Mouse (Mus musculus) CH12.LX (cell line): ENCODE data around the gene Vegfb. TPM values are rescaled to one million over a fixed set of nuclear protein-coding genes. Genes with fewer than 3 reads are reported as not detected.

Experiments used
- DNase-seq: peaks from one replicate; pipeline ENCODE4 v3.0.0-alpha.2; 2013; ENCODE audit errors: extremely low read depth
- H3K27ac ChIP-seq: 2 replicates; pipeline ENCODE4 v1.5.1; 2012; ENCODE audit warnings: low read depth, mild to moderate bottlenecking, control low read depth, moderate library complexity; ENCODE audit not compliant: insufficient read depth
- H3K27me3 ChIP-seq: replicated peaks from 2 replicates; pipeline ENCODE3; 2012; ENCODE audit warnings: inconsistent platforms
- H3K36me3 ChIP-seq, 2 experiments: replicated peaks in 1 of 2; 2 replicates each; pipeline versions ENCODE3 to v1.6.1; 2012; ENCODE audit warnings: inconsistent platforms in 1 of 2, low read length in 1 of 2, mild to moderate bottlenecking in 1 of 2, mixed read lengths in 1 of 2, moderate library complexity in 1 of 2; ENCODE audit not compliant: control insufficient read depth in 1 of 2, insufficient read depth in 1 of 2
- H3K4me1 ChIP-seq, 2 experiments: 2 replicates each; pipeline ENCODE4 v1.6.1; 2012; ENCODE audit warnings: inconsistent platforms in 1 of 2, moderate library complexity in 1 of 2; ENCODE audit not compliant: insufficient read depth in 2 of 2, control insufficient read depth in 1 of 2
- H3K4me2 ChIP-seq: 2 replicates; pipeline ENCODE4 v1.6.1; 2012; ENCODE audit warnings: low read depth, mild to moderate bottlenecking, control low read depth; ENCODE audit not compliant: poor library complexity, insufficient read depth, severe bottlenecking
- H3K4me3 ChIP-seq, 3 experiments: fragments of 150-350 bp in 1 of 3; sonication (generic) in 1 of 3; replicated peaks in 1 of 3; 2 replicates each; pipeline versions ENCODE3 to v1.5.1; 2011 to 2012; ENCODE audit warnings: low read depth in 2 of 3, low read length in 2 of 3, mild to moderate bottlenecking in 2 of 3, moderate library complexity in 2 of 3, control low read depth in 1 of 3, improper control_type of control experiment in 1 of 3, inconsistent platforms in 1 of 3, mixed read lengths in 1 of 3; ENCODE audit not compliant: poor library complexity in 1 of 3
- H3K79me2 ChIP-seq: replicated peaks from 2 replicates; pipeline ENCODE4 v1.6.1; 2012; ENCODE audit warnings: mild to moderate bottlenecking, moderate library complexity; ENCODE audit not compliant: control insufficient read depth, poor library complexity, insufficient read depth, severe bottlenecking; ENCODE audit errors: extremely low read depth
- H3K9ac ChIP-seq: 2 replicates; pipeline ENCODE4 v1.6.1; 2012; ENCODE audit warnings: low read depth, mild to moderate bottlenecking, control low read depth, moderate library complexity; ENCODE audit not compliant: insufficient read depth
- H3K9me3 ChIP-seq: replicated peaks from 2 replicates; pipeline ENCODE3; 2012; ENCODE audit warnings: low read length, inconsistent platforms, mixed read lengths
- BHLHE40 ChIP-seq: IDR thresholded peaks from 2 replicates; pipeline ENCODE4 v1.6.1; 2011; ENCODE audit warnings: mild to moderate bottlenecking, low read depth, low read length, improper control_type of control experiment
- CHD1 ChIP-seq: IDR thresholded peaks from 2 replicates; pipeline ENCODE4 v1.6.1; 2012; ENCODE audit warnings: low read depth, low read length, improper control_type of control experiment, inconsistent platforms
- CHD2 ChIP-seq: IDR thresholded peaks from 2 replicates; pipeline ENCODE4 v1.6.1; 2011; ENCODE audit warnings: low read length, improper control_type of control experiment
- E2F4 ChIP-seq: IDR thresholded peaks from 2 replicates; pipeline ENCODE4 v1.6.1; 2011; ENCODE audit warnings: low read depth, low read length, improper control_type of control experiment; ENCODE audit not compliant: insufficient replicate concordance
- ELF1 ChIP-seq: IDR thresholded peaks from 2 replicates; pipeline ENCODE4 v1.6.1; 2014; ENCODE audit warnings: low read depth, mild to moderate bottlenecking, inconsistent platforms, low read length, improper control_type of control experiment
- ETS1 ChIP-seq: conservative IDR thresholded peaks from 2 replicates; pipeline ENCODE4 v1.6.1; 2012; ENCODE audit warnings: low read depth, mild to moderate bottlenecking, inconsistent platforms, low read length, improper control_type of control experiment, moderate library complexity
- GABPA ChIP-seq: IDR thresholded peaks from 2 replicates; pipeline ENCODE4 v1.6.1; 2012; ENCODE audit warnings: low read depth, low read length, improper control_type of control experiment, inconsistent platforms; ENCODE audit not compliant: insufficient replicate concordance
- HCFC1 ChIP-seq: IDR thresholded peaks from 2 replicates; pipeline ENCODE4 v1.6.1; 2012; ENCODE audit warnings: low read depth, mild to moderate bottlenecking, inconsistent platforms, low read length, improper control_type of control experiment
- JUN ChIP-seq: IDR thresholded peaks from 2 replicates; pipeline ENCODE4 v1.6.1; 2011; ENCODE audit warnings: low read depth, mild to moderate bottlenecking, low read length, improper control_type of control experiment, moderate library complexity; ENCODE audit not compliant: insufficient read depth
- JUND ChIP-seq: conservative IDR thresholded peaks from 2 replicates; pipeline ENCODE4 v1.6.1; 2011; ENCODE audit warnings: low read depth, low read length, improper control_type of control experiment
- MAFK ChIP-seq: IDR thresholded peaks from 2 replicates; pipeline ENCODE4 v1.6.1; 2011; ENCODE audit warnings: low read length, improper control_type of control experiment; ENCODE audit not compliant: insufficient replicate concordance
- MAX ChIP-seq: IDR thresholded peaks from 2 replicates; pipeline ENCODE4 v1.6.1; 2011; ENCODE audit warnings: low read length, improper control_type of control experiment
- MAZ ChIP-seq: IDR thresholded peaks from 2 replicates; pipeline ENCODE4 v1.6.1; 2012; ENCODE audit warnings: low read depth, mild to moderate bottlenecking, inconsistent platforms, low read length, improper control_type of control experiment, moderate library complexity
- MXI1 ChIP-seq: IDR thresholded peaks from 2 replicates; pipeline ENCODE4 v1.6.1; 2011; ENCODE audit warnings: mild to moderate bottlenecking, low read depth, low read length, improper control_type of control experiment
- PAX5 ChIP-seq: IDR thresholded peaks from 2 replicates; pipeline ENCODE4 v1.6.1; 2012; ENCODE audit warnings: low read length, inconsistent platforms, mixed read lengths
- POLR2A ChIP-seq: IDR thresholded peaks from 2 replicates; pipeline ENCODE4 v1.6.1; 2011; ENCODE audit warnings: low read depth, mild to moderate bottlenecking, improper control_type of control experiment, low read length
- POLR2AphosphoS2 ChIP-seq: IDR thresholded peaks from 2 replicates; pipeline ENCODE4 v1.6.1; 2011; ENCODE audit warnings: low read depth, low read length, improper control_type of control experiment
- SIN3A ChIP-seq: IDR thresholded peaks from 2 replicates; pipeline ENCODE4 v1.6.1; 2012; ENCODE audit warnings: low read length, improper control_type of control experiment, inconsistent platforms
- SMC3 ChIP-seq: IDR thresholded peaks from 2 replicates; pipeline ENCODE4 v1.6.1; 2011; ENCODE audit warnings: low read depth, low read length, improper control_type of control experiment
- TCF12 ChIP-seq: IDR thresholded peaks from 2 replicates; pipeline ENCODE4 v1.6.1; 2014; ENCODE audit warnings: low read depth, mild to moderate bottlenecking, inconsistent platforms, low read length, improper control_type of control experiment
- UBTF ChIP-seq: IDR thresholded peaks from 2 replicates; pipeline ENCODE4 v1.6.1; 2012; ENCODE audit warnings: low read depth, mild to moderate bottlenecking, inconsistent platforms, low read length, improper control_type of control experiment, moderate library complexity
- USF1 ChIP-seq: IDR thresholded peaks from 2 replicates; pipeline ENCODE4 v1.6.1; 2014; ENCODE audit warnings: low read depth, mild to moderate bottlenecking, inconsistent platforms, low read length, improper control_type of control experiment
- ZC3H11A ChIP-seq: IDR thresholded peaks from 2 replicates; pipeline ENCODE4 v1.6.1; 2012; ENCODE audit warnings: low read depth, mild to moderate bottlenecking, inconsistent platforms, low read length, improper control_type of control experiment
- ZKSCAN1 ChIP-seq: IDR thresholded peaks from 2 replicates; pipeline ENCODE4 v1.6.1; 2012; ENCODE audit warnings: low read depth, inconsistent platforms, low read length, improper control_type of control experiment, borderline replicate concordance
- ZMIZ1 ChIP-seq: IDR thresholded peaks from 2 replicates; pipeline ENCODE4 v1.6.1; 2012; ENCODE audit warnings: low read depth, mild to moderate bottlenecking, inconsistent platforms, low read length, improper control_type of control experiment
- dilution Hi-C: fragments of 300-500 bp; cut with MboI; formaldehyde crosslinking; loops from 2 replicates; pipeline ENCODE4 v1.14.3; 2020; ENCODE audit warnings: low sequenced_read_pairs; ENCODE audit not compliant: extremely low pct_unique_long_range_greater_than_20kb, extremely low pct_ligation_motif_present
- in situ Hi-C: fragments of 300-500 bp; cut with MboI; formaldehyde crosslinking; loops from 3 replicates; pipeline ENCODE4 v1.14.3; 2019; ENCODE audit warnings: low sequenced_read_pairs, low pct_ligation_motif_present, low pct_unique_long_range_greater_than_20kb, mixed read lengths
- polyA plus RNA-seq: library from polyadenylated mRNA; unstranded; fragments of >175 nt; gene quantifications from 2 replicates; pipeline ENCODE4 v1.2.1, GENCODE M21; 2012; ENCODE audit warnings: low read depth; ENCODE audit not compliant: insufficient read length
- total RNA-seq, 2 experiments: library from RNA; depleted of rRNA; stranded (reverse); fragments of 300-350 nt in 1 of 2; fragments of >200 nt in 1 of 2; gene quantifications; 2 replicates each; pipeline ENCODE4 v1.2.3; 2012 to 2014

Vegfb gene
- total and polyA plus RNA-seq, 3 experiments = 3.2 to 35.1 (median 13.2) TPM

DNA sequence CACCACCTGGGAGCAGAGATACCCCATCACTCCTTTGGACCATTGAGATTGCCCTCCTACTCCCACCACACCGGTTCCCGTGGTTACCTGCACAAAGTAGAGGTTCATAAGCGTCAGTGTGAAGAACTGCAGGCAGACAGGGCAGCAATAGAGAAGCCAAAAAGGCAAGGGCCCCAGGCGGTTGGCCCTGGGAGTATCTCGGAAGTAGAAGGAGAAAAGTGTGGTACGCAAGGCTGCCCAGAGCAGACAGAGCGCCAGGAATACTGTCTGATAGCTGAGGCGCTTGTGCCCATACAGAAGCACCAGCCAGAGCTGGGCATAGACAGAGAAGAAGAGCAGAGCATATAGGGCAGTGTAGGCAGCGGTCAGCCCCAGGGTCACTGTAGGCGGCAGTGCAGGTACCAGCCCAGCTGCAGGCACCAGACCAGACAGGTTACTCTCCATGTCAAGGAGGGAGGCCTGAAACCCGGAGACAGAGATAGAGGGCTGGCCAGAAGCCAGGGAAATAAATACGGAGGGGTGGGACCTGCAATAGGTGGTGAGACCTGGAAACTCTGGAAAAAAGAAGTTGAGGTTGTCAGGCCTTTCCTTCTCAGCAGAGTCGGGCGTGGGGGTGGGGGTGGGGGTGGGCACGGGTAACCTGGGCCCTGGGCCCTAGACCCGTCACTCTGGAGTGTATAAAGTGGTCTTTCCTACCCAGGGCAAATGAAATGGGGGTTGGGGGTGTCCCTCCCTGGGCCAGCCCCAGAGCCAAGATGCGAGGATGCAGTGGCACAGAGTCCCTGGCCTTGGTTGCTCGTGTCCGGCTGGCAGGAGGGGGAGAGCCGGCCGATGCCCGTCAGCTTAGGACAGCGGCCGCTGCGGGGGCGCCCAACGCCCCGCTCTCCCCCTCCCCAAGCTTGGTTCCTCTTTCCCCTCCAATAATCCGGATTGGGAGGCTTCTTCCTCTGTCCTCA, 46.8 kb downstream of the Vegfb start:
- no peak for TF ChIP-seq MAFK
- no peak for TF ChIP-seq MXI1
- no peak for TF ChIP-seq POLR2A
- TF ChIP-seq ZC3H11A = no peak
- TF ChIP-seq CHD1 = no peak
- no peak for TF ChIP-seq E2F4
- TF ChIP-seq SIN3A = no peak
- TF ChIP-seq MAZ = no peak
- TF ChIP-seq ZMIZ1 = no peak
- no peak for TF ChIP-seq SMC3
- TF ChIP-seq BHLHE40 = no peak
- no peak for TF ChIP-seq GABPA
- TF ChIP-seq ELF1 = no peak
- no peak for TF ChIP-seq HCFC1
- no peak for TF ChIP-seq JUND
- no peak for TF ChIP-seq TCF12
- no peak for TF ChIP-seq ETS1
- H3K27me3 ChIP-seq = no peaks in the 10 kb centered on the region
- in situ Hi-C loops = no loop called here
- no peak for DNase-seq
- peak overlapping the region; percentile 80 for H3K4me2 ChIP-seq
- H3K9me3 ChIP-seq = no peaks in the 10 kb centered on the region
- H3K4me1 ChIP-seq = peaks cover 6 to 24% of the 10 kb centered on the region in 2 experiments
- dilution Hi-C loops = no loop called here
- H3K27ac ChIP-seq = no peak overlapping the region
- H3K9ac ChIP-seq = peak overlapping the region; percentile 77
- no peaks in the 10 kb centered on the region for H3K79me2 ChIP-seq
- peak overlapping the region; percentile 71 to 78 (median 77) for H3K4me3 ChIP-seq
- H3K36me3 ChIP-seq = peaks cover 0 to 22% of the 10 kb centered on the region in 2 experiments

DNA sequence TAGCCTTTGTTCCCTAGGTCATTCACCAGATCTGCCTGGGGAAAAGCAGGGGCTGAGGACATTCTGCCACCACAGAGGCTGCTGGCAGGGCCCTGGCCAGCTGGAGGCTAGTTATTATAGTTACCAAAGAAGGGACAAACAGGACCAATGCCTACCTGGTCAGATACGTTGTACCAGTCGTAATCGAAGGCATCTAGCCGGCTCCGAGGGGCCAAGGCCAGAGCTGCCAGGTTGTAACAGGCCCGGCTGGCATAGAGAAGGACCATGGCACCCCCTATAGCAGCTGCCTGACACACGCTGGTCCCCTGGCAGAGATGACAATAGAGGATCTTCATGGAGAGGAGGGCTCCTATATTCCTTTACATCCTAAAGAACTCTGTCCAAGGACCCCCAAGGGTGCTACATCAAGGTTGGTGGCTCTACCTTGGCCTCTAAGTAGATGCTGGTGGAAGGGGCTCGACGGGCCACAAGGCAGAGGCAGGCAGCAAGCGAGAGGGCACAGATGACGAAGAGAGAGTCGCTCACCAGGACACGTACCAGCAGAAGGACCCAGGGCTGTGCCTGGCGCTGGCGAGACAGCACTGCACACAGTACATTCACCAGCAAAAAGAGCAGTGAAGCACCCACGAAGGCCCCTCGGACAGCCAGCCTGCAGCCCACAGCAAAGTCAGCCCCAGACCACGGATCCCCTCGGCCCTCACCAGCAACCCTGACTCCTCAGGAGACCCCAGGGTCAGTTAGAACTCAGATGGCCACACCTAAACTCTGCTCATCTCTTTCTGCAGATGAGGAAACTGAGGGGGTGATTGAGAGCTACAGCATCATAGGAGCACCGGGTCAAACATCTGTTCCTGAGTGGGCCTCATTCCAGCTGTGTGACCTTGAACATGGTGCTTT, 48.1 kb downstream of the Vegfb start:
- in situ Hi-C loops (loop anchor here (5.0 kb wide), 1 partner anchor 83 kb away; no protein-coding TSS in a partner anchor), dilution Hi-C loops (no loop called here)
- H3K27me3 ChIP-seq = no peaks in the 10 kb centered on the region
- H3K79me2 ChIP-seq = no peaks in the 10 kb centered on the region
- H3K9me3 ChIP-seq = no peaks in the 10 kb centered on the region
- no peak for TF ChIP-seq PAX5
- TF ChIP-seq ELF1 = no peak
- TF ChIP-seq MAX = no peak
- no peak for TF ChIP-seq POLR2AphosphoS2
- no peak for TF ChIP-seq JUN
- TF ChIP-seq BHLHE40 = no peak
- TF ChIP-seq MAZ = no peak
- no peak for TF ChIP-seq UBTF
- no peak for TF ChIP-seq MXI1
- no peak for TF ChIP-seq TCF12
- TF ChIP-seq ETS1 = no peak
- TF ChIP-seq GABPA = no peak
- TF ChIP-seq CHD1 = no peak
- no peak for TF ChIP-seq SMC3
- TF ChIP-seq USF1 = no peak
- TF ChIP-seq CHD2 = no peak
- no peak for TF ChIP-seq ZKSCAN1
- no peak overlapping the region for H3K4me3 ChIP-seq
- H3K4me1 ChIP-seq = peaks cover 6 to 24% of the 10 kb centered on the region in 2 experiments
- no peak overlapping the region for H3K27ac ChIP-seq
- H3K9ac ChIP-seq = no peak overlapping the region
- no peak for DNase-seq
- H3K36me3 ChIP-seq = peaks cover 0 to 16% of the 10 kb centered on the region in 2 experiments
- no peak overlapping the region for H3K4me2 ChIP-seq
